Mouse (Mus musculus) CD4-positive, CD25-positive, alpha-beta regulatory T cell, adult 2 months (primary cell): ENCODE results near the gene Atp6ap1l.
A peak's percentile ranks its signal among the peaks of the same experiment; 100 is the strongest.
"Not testable (repeated sequence)": the region's sequence is repeated elsewhere in the genome, so short reads cannot be mapped to it uniquely, and the experiment has no call there.

Experiments
- DNase-seq: peaks from one replicate; pipeline ENCODE4 v3.0.0-alpha.2; 2012; ENCODE audit warnings: low read depth, low spot score

The Atp6ap1l gene

DNA sequence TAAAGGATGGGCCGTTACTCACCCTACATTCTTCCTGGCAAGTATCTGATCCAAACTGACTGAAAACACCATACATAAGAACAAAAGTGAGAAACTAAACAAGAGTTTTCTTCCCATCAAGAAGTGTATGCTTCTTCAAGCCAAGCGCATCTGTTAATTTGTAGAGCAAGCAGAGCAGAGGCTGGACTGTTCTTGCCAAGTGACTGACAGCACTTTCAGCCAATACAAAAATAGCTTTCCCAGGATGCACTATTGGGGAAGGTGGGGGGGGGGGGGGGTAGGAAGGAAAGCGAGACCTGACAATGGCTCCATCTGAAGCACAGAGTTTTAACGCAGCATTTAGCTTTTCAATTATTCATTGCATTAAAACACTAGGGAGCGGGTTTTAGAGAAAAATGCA lies at the start of gene Atp6ap1l:
Gene Atp6ap1l (minus strand): TSS at position 180 of the 400 bp plus-strand sequence.
- no peak for DNase-seq

DNA sequence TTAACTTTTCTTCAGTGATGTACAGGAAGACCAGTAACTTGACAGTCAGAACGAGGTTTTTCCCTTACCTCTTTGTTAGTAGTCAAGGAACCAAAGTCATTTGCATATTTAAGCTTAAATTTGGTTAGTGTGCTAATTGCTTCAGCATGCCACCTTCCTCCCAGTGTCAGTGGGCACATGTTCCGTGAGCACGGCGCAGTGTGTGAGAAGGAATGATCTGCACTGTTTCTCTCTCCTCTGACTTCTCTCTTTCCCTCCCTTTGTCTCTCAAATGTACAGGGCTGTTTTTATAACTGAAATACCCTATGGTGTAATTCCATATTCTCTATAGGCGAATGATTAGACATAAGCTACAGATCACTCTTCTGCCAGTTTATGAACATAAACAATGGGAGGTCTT lies 34.4 kb upstream of the Atp6ap1l start:
- no peak for DNase-seq

DNA sequence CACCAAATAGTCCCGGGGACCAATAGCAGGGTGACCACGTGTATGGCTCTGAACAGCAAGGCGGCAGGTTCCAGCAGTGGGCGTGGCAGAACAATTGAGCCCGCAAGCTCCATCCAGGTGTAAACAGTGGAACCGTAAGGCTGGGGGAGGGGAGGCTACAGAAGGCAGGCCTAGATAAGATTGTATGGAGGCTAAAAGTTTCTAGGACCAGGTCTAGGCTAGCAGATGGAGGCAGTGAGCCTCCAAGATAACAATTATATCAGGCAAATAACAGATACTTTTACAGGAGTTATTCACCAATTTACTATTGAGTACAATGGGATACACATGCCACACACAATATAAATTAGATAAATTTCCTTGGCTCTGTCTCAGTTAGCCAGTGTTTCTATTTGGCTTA lies 34.0 kb upstream of the Atp6ap1l start:
- no peak for DNase-seq

DNA sequence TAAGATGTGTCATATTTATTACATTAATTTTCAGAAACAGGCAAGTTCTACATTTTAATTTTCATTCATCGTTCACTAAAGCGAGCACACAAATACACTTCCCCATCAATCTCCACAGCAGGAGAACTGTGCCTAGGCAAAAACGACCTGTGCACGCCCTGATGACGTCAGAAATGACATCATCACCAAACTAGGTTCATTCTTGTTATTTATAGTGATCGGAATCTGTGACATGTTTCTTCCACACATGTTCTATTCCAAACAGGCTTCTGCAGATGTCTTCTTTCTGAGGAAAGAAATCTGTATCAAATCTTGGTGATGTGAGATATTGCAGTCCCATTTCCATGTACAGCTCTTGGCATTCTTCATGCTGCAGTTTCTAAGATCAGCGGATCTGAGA lies 30.7 kb upstream of the Atp6ap1l start:
- DNase-seq = no peak

DNA sequence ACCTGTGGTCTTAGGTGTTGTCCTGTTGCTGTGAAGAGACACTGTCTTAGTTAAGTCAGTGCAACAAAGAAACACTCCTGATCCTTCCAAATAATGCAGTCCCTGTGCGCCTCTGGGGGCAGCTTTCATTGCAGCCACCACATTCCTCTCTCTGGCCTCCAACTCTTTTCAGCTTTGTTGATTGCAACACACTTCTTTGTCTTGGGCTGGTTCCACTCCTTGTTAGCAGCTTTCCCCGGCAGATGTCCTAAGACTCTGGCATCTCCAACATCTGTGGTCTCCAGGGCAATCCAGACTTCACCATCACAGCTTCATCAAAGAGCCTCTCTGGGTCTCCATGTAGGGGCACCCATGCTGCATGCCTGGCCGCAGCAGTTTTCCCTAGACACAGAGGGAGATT lies 28.1 kb upstream of the Atp6ap1l start:
- no peak for DNase-seq

DNA sequence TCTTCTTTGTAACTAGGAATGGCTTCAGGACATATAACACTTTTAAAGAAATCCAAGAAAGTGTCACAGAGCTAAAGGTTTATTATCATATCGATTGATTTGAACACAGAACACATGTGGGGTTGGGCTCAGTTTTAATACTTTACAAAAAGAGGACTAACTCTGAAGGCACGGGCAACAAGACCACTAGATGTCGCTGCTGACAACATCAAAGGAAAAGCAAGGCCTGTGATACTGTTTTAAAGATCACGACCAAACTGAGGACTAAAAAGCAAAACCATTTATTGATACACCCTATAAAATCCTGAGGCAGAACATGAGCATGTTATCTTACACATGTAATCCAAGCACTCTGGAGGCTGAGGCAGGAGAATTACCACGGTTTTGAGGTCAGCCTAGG lies 24.7 kb upstream of the Atp6ap1l start:
- peak; percentile 88 for DNase-seq

DNA sequence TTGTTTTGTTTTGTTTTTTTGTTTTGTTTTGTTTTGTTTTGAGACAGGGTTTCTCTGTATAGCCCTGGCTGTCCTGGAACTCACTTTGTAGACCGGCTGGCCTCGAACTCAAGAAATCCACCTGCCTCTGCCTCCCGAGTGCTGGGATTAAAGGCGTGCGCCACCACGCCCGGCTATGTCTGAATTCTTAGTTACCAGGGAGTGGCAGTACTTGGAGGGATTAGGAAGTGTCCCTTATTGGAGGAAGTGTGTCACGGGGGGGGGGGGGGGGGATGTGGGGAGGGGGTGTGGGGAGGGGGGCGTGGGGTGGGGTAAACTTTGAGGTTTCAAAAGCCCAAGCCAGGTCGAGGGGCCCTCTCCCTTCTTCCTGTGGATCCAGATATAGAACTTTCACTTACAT lies 23.1 kb upstream of the Atp6ap1l start:
- not testable (repeated sequence) for DNase-seq

DNA sequence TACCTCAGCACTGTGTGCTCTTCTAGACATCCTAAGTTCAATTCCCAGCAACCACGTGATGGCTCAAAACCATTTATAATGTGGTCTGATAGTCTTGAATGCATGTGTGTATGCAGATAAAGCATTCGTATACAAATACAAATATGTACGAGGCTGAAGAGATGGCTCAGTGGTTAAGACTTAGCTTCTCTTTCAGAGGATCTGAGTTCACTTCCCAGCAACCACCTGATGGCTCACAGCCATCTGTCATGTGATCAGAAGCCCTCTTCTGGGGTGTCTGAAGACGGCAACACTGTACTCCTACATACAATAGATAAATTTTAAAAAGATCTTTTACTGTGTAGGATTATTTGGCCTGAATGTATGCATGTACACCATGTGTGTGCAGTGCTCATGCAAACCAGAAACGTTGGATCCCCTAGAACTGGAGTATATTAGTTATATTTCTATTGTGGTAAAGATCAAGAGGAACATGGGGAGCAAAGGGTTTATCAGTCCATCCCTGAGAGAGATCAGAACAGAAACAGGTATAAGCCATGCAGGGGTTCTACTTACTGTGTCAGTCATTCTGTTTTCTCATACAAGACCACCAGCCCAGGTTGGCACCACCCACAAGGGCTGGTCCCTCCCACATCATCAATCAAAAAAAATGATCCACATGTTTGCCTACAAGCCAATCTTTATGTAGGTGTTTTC lies 21.9 kb upstream of the Atp6ap1l start:
- DNase-seq = no peak

DNA sequence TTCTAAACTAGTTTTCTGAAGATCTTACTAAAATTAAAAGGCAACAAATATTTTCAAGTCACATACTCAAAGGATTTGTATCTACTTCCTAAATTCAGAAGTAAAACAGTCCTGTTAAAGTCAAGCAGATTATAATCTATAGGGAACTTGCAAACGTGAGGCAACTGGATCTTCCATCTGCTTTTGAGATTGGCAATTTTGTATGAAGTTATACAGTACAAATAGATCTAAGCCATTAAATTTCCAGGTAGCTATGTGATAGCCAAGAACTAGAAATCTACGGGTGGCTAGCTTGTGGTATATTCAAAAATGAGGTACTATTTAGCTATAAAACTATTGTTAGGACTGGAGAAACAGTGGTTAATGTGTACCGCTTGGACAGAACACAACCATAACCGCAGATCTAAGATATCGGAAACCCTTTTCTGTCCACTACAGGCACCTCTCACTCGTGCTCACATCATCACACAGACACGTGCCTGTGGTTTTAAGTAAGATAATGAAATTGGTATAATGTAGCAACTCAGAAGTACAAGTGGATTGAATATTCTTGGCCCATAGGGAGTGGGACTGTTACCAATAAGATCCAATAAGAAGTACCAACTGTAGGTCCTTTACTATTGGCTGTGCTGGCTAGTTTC lies 21.1 kb upstream of the Atp6ap1l start:
- DNase-seq = no peak

DNA sequence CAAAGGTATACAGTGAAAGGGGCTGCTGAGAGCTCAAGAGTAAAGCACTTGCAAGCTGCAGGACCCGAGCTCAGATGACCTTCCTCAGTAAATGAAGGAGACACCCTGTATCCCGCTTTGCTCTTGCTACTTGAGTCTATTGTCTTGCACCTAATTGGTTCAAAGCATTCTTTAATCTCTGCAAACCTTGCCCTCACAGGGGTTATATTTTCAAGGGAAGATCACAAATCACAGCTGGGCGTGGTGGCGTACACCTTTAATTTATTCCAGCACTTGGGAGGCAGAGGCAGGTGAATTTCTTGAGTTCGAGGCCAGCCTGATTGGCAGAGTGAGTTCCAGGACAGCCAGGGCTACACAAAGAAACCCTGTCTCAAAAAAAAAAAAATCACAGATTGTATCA lies 20.0 kb upstream of the Atp6ap1l start:
- DNase-seq = no peak

DNA sequence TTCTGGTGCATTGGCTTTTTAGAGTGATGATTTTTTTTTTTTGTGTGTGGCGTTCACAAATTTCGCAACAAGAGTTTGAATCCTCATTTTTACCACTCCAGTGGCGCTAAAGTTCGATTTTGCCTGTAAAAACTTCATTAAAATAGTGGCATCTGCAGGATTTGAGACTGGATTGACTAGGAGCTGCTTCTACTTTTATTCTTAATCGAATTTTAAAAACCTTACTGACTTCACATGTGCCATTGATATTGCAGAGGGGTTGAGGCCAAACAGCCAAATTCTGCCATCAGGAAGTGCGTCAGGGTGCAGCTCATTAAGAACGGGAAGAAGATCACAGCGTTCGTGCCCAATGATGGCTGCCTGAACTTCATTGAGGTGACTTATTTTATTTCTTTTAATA lies 18.9 kb upstream of the Atp6ap1l start:
- DNase-seq = no peak

DNA sequence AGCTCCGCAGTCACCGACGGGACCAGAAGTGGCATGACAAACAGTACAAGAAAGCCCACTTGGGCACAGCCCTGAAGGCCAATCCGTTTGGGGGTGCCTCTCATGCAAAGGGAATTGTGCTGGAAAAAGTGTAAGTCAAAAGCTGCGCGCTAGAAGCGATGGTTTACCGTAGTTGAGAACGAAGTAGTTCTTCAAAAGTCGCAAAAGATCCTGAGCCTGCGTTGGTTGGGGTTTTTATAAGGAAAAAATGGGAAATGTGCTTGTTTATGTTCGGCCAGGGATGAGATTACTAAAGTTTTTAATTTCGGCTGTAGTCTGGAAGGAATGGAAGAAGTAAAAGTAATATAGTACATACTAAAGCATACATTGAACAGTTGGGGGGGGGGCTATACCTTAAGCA lies 18.5 kb upstream of the Atp6ap1l start:
- not testable (repeated sequence) for DNase-seq

DNA sequence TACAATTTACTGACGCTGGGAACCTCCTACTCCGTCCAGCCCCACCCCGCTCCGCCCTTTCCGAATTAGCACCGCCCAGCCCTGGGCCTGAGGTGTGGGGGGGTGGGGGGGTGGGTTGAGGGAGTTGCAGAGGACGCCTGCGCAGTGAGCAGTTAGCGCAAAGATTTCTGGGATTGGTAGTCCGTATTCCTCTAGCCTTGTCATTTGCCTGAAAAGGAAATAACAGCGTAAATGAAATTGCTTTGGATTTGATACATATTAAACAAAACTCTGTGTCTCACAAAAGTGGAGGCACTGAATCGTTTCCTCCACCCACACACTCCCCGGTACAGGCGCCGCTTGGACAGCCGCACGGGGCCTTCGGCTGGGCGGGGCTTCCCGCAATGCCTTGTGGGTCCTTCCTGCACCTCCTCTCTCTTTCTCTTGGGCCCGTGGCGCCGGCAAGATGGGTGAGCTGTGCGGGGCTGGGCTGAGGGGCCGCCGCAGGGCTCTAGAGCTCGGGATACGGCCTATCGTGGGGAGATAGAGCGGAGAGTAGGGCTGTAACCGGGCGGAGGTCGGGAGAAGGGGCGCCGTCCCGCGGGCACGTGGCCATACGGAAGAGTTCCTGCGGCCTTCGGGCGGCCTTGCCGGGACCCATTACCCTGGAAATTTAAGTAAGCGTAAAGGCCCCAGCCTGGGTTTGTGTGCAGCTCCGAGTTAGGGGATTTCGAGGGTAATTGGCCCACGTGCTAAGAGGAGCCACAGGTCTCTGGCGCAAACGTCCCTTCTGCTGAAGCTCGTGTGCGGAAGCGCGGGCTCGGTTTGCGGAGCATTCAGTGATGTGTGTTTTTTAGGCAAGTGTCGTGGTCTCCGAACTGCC lies 17.8 kb upstream of the Atp6ap1l start, which contains the start of gene Rps23:
Gene Rps23 (plus strand): TSS at position 208 of the 862 bp plus-strand sequence.
- peak; percentile 95 for DNase-seq

DNA sequence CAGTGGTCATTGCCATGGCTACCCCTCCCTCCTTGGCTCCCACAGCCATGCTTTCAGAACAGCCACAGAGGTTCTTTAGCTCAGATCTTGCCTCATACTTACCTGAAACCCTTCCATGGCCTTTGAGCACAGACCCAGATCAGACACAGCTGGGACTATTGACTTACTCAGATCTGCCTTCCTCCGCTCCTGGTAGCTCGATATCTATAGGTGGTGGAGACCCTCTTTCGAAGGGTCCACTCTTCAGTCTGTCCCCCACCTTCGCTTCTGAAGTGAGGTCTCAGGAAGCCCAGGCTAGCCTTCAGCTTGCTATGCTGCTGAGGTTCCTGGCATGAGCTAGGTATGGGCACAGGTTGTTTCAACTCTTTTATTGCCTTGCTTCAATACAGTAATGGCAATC lies 9.6 kb upstream of the Atp6ap1l start:
- no peak for DNase-seq

DNA sequence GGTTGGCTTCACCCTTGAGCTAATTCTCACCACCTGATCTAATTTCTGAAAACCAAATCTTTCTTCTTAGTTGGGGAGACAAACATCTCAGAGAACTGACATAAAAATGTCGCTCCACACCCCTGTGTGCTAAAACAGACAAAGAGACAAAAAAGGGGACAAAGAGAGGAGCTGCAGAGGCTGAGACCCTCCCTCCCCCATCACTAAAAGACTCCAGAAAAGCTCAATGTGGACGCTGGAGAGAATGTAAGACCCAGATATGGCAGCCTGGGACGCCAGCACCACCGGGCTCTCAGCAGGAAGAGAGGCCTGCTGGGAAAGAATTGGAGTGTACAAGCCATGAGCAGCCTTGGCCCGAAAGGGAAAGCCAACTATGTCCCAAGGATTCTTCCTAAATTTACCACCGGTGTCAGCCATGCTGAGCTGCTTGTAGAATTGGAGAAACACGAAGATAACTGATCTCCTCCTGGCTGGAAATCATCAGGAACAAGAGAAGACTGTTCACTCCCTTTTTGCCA lies 8.6 kb upstream of the Atp6ap1l start:
- no peak for DNase-seq

DNA sequence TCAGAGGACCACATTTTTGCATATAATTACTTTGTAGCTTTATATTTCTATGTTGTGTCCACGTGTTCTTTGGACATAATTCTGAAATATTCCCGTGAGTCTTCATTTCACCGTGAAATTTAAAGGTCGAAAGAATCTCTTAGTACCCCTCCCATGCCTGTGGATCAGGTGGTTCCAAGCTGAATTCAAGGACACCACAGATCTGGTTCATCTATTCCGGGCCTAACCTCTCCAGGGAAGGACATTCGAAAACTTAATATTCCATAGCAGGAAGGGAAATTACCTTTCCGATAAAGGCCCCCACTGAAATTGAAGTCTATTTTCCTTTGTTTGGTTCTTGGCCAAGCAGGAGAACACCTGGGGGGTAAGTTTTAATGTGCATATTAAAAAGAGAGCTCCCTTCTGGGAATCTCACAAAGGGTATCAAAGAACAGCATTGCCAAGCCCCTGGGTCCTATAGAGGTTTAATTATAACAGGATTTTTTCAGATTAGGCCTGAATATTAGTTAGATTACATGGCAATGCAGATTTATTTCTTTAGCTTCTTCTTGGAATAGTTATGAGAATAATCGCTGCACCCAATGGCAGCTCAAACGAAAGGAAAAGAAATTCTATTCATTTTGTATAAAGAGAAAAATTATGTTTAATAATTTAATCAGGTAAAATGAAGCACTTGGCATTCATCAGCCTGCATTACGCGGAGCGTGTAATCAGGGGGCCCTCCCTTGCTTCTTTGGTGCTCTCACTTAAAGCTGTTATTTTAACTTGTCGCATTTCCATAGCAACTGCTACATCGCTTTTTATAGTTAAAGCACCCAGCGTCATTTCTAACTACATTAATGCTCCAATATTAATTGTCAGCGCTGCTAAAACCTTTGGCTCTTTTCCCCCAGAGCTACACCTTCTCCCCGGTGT lies 7.9 kb upstream of the Atp6ap1l start:
- no peak for DNase-seq

DNA sequence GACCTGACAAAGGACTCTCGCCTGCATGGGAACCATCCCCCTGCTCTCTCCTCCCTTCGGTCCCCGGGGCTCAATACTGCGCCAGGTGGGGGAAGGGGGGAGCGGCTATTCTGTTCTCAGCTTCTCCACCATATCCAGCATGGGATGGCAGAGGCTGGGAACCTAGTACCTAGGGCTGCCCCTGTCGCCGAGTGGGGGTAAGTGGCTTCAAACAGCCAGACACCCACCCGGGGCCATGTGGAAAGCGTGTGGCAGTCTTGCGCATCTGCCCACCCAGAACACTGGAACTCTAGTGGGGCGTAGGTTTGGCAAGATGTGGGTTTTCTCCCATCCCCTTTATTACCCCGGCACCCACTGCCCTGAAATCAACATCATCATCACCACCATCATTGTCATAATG lies 2.2 kb upstream of the Atp6ap1l start:
- no peak for DNase-seq

DNA sequence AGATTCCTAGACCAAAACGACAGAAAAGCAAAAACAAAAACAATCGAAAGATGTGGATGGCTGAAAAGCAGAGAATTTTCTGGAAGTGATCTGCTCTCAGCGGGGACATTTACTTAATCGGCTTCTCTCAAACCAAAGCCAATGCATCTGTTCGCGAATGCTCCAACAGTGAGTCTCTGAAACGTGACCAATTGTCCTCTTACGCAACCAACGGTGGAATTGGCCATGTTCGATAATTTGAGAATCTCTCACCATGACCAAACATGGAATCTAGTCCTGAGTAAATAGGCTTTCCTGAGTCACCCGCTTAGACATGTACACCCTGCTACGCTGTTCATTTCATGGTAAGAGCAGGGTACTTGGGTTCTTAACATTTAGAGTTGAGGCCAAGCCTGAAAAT lies 8.3 kb downstream of the Atp6ap1l start:
- no peak for DNase-seq

DNA sequence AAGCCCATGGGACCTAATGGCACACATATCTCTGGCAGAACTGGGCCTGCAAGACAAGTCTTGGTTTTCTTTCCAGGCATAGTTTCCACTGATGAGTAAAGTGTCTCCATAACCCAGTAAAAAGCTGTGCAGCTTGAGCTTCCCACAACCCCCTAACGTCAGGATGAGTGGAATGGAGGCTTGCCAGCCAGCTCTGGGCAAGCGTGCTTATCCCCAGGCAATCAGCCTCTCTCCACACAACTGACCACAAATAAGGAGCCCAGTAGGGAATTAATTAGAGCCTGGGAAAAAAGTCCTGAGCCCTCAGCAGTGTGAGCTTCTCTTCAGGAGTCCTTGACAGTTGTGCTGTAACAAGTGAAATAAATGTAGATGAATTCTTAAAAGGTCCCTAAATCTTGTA lies 9.1 kb downstream of the Atp6ap1l start:
- DNase-seq = no peak

DNA sequence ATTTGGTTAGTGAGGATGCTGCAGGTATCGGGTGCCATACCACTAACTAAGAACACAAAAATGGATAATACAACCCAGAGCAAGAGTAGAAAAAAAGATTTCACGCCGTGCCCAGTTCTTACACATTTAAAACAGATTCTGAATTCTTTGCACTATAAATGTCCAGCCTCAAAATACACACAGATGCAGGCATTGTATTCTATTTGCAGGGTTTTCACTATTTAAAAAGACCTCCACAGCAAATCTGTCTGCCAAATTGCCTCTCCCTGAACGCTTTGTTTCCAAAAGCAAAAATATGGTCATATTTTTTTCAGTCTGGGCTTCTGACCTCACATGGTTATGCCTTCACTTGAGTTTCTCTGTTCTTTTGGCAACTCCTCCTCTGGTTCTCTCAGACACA lies 10.3 kb downstream of the Atp6ap1l start:
- DNase-seq = no peak

DNA sequence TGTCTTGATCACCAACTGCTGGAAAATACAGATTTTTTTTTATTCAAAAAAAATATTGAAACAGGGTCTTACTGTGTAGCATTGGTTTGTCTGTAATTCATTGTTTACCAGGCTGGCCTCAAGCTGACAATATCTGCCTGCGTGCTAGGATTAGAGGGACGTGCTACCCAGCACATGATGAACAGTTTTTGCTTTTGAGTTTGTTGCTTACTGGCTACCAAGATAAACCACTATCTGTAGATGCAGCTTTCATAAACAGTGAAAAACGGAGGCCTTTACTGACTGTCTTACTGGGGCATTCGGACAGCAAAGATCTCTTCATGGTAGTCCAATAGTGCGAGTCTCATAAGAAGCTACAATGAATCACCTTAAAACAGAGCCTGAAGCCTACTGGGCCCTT lies 15.0 kb downstream of the Atp6ap1l start:
- DNase-seq = no peak
